Mouse (Mus musculus): ENCODE measurements around the gene Gm49450. TPM values are rescaled to one million over a fixed set of nuclear protein-coding genes. Genes with fewer than 3 reads are reported as not detected.
A peak's percentile ranks its signal among the peaks of the same experiment; 100 is the strongest.
"Not testable (repeated sequence)": the region's sequence is repeated elsewhere in the genome, so short reads cannot be mapped to it uniquely, and the experiment has no call there.

Gene Gm49450
- polyA plus RNA-seq, 1 experiment = 23.9 TPM

DNA sequence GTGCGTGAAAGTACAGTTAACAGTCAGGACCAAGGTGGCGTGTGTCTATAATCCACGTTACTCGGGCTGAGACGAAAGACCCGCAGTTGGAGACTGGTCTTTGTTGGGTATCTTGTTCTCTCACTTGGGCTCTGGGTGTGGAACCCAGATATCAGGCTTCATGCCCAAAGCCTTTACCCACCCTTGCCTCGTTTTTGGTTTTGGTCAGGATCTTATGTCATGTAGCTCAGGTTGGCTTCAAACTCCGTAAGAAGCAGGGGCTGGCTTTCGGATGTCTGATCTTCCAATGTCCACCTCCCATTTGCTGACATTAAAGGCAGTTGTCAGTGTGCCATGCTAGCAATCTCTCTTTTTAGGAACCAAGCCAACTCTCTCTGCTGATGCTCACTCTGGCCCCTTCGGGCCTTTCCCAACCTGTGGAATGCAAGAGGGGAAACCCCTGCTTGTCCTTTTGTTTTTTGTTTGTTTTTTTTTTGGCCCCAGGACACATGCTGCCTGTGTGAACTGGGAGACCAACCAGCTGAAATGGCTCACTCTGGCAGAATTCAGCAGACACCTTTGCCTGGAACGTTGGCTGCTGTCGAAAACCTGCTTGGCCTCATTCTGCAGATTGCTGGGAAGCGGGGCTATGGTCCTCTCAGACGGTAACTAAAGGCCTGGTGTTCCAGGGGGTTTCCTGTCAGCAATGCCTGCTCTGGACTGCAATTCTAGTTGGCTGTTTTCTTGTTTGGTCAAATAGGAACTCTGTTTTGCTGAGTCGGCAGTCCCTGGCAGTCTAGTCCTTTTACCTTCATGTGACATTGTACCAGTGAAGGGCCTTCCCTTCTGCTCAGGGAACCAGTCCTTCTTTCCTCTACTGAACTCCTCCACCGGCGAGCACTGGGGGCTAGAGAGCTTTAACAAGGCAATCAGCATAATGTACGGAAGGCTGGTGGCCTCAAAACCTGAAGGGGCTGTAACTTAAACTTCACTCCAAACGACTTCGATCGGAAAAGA is 23.7 kb upstream of the Gm49450 start:
- H3K27ac ChIP-seq (ENCODE audit: insufficient read depth, low read depth, low read length) = no peak overlapping the region
- no peaks in the 10 kb centered on the region for H3K36me3 ChIP-seq (ENCODE audit: control insufficient read depth, insufficient read depth, low read length)
- no peak for TF ChIP-seq POLR2A (IDR thresholded peaks at IDR 0.05; ENCODE audit: low read depth, low read length)
- no peak for TF ChIP-seq CTCF (IDR thresholded peaks at IDR 0.05; ENCODE audit: extremely low read depth, insufficient read length, insufficient replicate concordance, low read depth, low read length)
- H3K27me3 ChIP-seq (ENCODE audit: control insufficient read depth, insufficient read depth, low read length) = no peaks in the 10 kb centered on the region; the same call in 1 of the 2 replicates
- no peaks in the 10 kb centered on the region for H3K4me1 ChIP-seq (ENCODE audit: control insufficient read depth, insufficient read depth, insufficient read length, low read length)
- no peak overlapping the region for H3K4me3 ChIP-seq (ENCODE audit: low read depth, low read length)
- WGBS = 83% methylated on average over 21 of the region's 21 CpGs

- no peak overlapping the region for H3K4me3 ChIP-seq (ENCODE audit: low read depth, low read length)
- no peak overlapping the region for H3K27ac ChIP-seq (ENCODE audit: insufficient read depth, low read depth, low read length)
- no peaks in the 10 kb centered on the region for H3K4me1 ChIP-seq (ENCODE audit: control insufficient read depth, insufficient read depth, insufficient read length, low read length)
- 85% methylated on average over 9 of the region's 9 CpGs for WGBS
- TF ChIP-seq CTCF (IDR thresholded peaks at IDR 0.05; ENCODE audit: extremely low read depth, insufficient read length, insufficient replicate concordance, low read depth, low read length) (no peak), POLR2A (IDR thresholded peaks at IDR 0.05; ENCODE audit: low read depth, low read length) (no peak)
- no peaks in the 10 kb centered on the region for H3K36me3 ChIP-seq (ENCODE audit: control insufficient read depth, insufficient read depth, low read length)
- no peaks in the 10 kb centered on the region; the same call in 1 of the 2 replicates for H3K27me3 ChIP-seq (ENCODE audit: control insufficient read depth, insufficient read depth, low read length)
Measured at GRCm38 (mm10) chr15:98973015-98973614, 19.8 kb upstream of the Gm49450 start.

GRCm38 (mm10) chr15:98971576-98972320 is 18.4 kb upstream of the Gm49450 start:
- not testable (repeated sequence) for H3K27me3 ChIP-seq (ENCODE audit: control insufficient read depth, insufficient read depth, low read length); H3K27ac ChIP-seq (ENCODE audit: insufficient read depth, low read depth, low read length); H3K4me3 ChIP-seq (ENCODE audit: low read depth, low read length); H3K4me1 ChIP-seq (ENCODE audit: control insufficient read depth, insufficient read depth, insufficient read length, low read length); H3K36me3 ChIP-seq (ENCODE audit: control insufficient read depth, insufficient read depth, low read length)
- WGBS = 52% methylated on average over 15 of the region's 15 CpGs

DNA sequence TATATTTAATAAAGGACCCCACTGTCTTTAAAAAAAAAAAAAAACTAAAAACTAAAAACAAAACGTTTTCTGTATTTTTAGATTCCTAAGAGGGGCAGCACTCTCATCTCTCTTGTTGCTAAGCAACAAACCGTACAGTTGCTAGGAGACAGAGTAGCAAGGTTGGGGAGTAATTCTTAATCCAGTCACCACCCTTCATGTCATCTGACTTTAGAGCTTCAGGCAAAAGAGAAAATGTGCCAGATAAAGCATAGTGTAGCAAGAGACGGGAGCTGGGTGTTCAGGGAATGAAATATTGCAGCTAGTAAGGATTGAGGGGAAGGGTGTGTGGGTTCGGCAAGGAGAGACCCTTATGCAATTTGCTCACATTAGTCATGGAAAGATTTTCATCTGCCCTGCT is 17.8 kb upstream of the Gm49450 start:
- Histone ChIP-seq H3K36me3 (ENCODE audit: control insufficient read depth, insufficient read depth, low read length) (no peaks in the 10 kb centered on the region), H3K27me3 (ENCODE audit: control insufficient read depth, insufficient read depth, low read length) (no peaks in the 10 kb centered on the region), H3K4me1 (ENCODE audit: control insufficient read depth, insufficient read depth, insufficient read length, low read length) (no peaks in the 10 kb centered on the region), H3K4me3 (ENCODE audit: low read depth, low read length) (no peak overlapping the region), H3K27ac (ENCODE audit: insufficient read depth, low read depth, low read length) (no peak overlapping the region)
- 40% methylated on average over 4 of the region's 4 CpGs for WGBS
- TF ChIP-seq POLR2A (IDR thresholded peaks at IDR 0.05; ENCODE audit: low read depth, low read length) = no peak
- no peak for TF ChIP-seq CTCF (IDR thresholded peaks at IDR 0.05; ENCODE audit: extremely low read depth, insufficient read length, insufficient replicate concordance, low read depth, low read length)

GRCm38 (mm10) chr15:98969372-98970101 is 16.2 kb upstream of the Gm49450 start:
- H3K36me3 ChIP-seq (ENCODE audit: control insufficient read depth, insufficient read depth, low read length) = no peaks in the 10 kb centered on the region
- H3K27ac ChIP-seq (ENCODE audit: insufficient read depth, low read depth, low read length) = no peak overlapping the region
- WGBS = 56% methylated on average over 16 of the region's 16 CpGs
- H3K27me3 ChIP-seq (ENCODE audit: control insufficient read depth, insufficient read depth, low read length) = no peaks in the 10 kb centered on the region
- H3K4me1 ChIP-seq (ENCODE audit: control insufficient read depth, insufficient read depth, insufficient read length, low read length) = no peaks in the 10 kb centered on the region
- TF ChIP-seq POLR2A (IDR thresholded peaks at IDR 0.05; ENCODE audit: low read depth, low read length) = no peak
- no peak for TF ChIP-seq CTCF (IDR thresholded peaks at IDR 0.05; ENCODE audit: extremely low read depth, insufficient read length, insufficient replicate concordance, low read depth, low read length)
- no peak overlapping the region for H3K4me3 ChIP-seq (ENCODE audit: low read depth, low read length)

- TF ChIP-seq POLR2A (IDR thresholded peaks at IDR 0.05; ENCODE audit: low read depth, low read length) (no peak), CTCF (IDR thresholded peaks at IDR 0.05; ENCODE audit: extremely low read depth, insufficient read length, insufficient replicate concordance, low read depth, low read length) (no peak)
- Histone ChIP-seq H3K36me3 (ENCODE audit: control insufficient read depth, insufficient read depth, low read length) (no peaks in the 10 kb centered on the region), H3K27ac (ENCODE audit: insufficient read depth, low read depth, low read length) (0 out of 2 replicates have a peak overlapping the region, but pooled peaks have one; percentile 2), H3K4me3 (ENCODE audit: low read depth, low read length) (no peak overlapping the region), H3K4me1 (ENCODE audit: control insufficient read depth, insufficient read depth, insufficient read length, low read length) (no peaks in the 10 kb centered on the region), H3K27me3 (ENCODE audit: control insufficient read depth, insufficient read depth, low read length) (no peaks in the 10 kb centered on the region)
- WGBS = 59% methylated on average over 12 of the region's 12 CpGs
Measured at GRCm38 (mm10) chr15:98968701-98969371, 15.5 kb upstream of the Gm49450 start.

Data from small intestine, adult 2 months (tissue).